Mouse (Mus musculus) thymus, adult 2 months (tissue): ENCODE data around the gene Vmn2r5. TPM values are rescaled to one million over a fixed set of nuclear protein-coding genes. Genes with fewer than 3 reads are reported as not detected.
"Not testable (repeated sequence)": the region's sequence is repeated elsewhere in the genome, so short reads cannot be mapped to it uniquely, and the experiment has no call there.

Source experiments
- DNase-seq: peaks from one replicate; pipeline ENCODE4 v3.0.0; 2021
- H3K27ac ChIP-seq: fragments of 200-500 bp; 2 replicates; pipeline ENCODE4 v1.5.1; 2012; ENCODE audit warnings: low read length, control low read depth; ENCODE audit not compliant: control insufficient read depth, insufficient read depth
- H3K27me3 ChIP-seq: fragments of 200-500 bp; 2 replicates; pipeline ENCODE4 v1.6.1; 2012; ENCODE audit warnings: mild to moderate bottlenecking, low read length, moderate library complexity, mixed read lengths; ENCODE audit not compliant: control insufficient read depth, insufficient read depth
- H3K36me3 ChIP-seq: fragments of 200-500 bp; 2 replicates; pipeline ENCODE4 v1.6.1; 2012; ENCODE audit warnings: mild to moderate bottlenecking, low read length, moderate library complexity; ENCODE audit not compliant: control insufficient read depth, insufficient read depth
- H3K4me1 ChIP-seq: fragments of 200-500 bp; replicated peaks from 2 replicates; pipeline ENCODE4 v1.6.1; 2012; ENCODE audit warnings: low read length; ENCODE audit not compliant: control insufficient read depth, insufficient read depth
- H3K4me3 ChIP-seq: fragments of 200-500 bp; 2 replicates; pipeline ENCODE4 v1.5.1; 2012; ENCODE audit warnings: mild to moderate bottlenecking, low read length, control low read depth, moderate library complexity; ENCODE audit not compliant: control insufficient read depth, insufficient read depth
- WGBS: fragments of 180-500 bp; shearing (Covaris S2); methylation state at CpG from one replicate; pipeline ENCODE4 v1.1.7; 2018; 5-methylcytosine and 5-hydroxymethylcytosine counted together
- polyA plus RNA-seq: library from polyadenylated mRNA; depleted of rRNA; stranded (reverse); fragments of >200 nt; gene quantifications from 2 replicates; pipeline ENCODE4 v1.2.3, GENCODE M21; 2012; rRNA removed

Gene Vmn2r5
- polyA plus RNA-seq, result not detected in 2 replicates

DNA sequence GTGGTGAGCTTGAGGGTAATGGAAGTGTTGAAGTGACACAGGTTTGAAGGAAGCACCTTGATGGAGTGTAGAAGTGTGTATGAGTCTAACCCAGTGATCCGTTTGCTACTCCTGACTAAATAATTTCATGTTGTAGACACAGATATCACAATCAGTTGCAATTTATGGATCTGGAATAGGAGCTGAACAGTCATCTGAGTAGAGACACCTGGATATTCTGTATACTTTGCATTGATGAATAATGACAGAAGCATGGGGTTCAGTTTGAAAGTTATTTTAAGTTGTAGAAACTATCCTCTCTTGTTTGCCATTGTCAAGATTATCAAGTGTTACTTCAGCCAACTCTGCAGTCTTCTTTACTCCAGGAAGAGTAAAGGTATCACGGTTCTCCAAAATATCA lies at the start of gene Vmn2r5:
Gene Vmn2r5 (minus strand): TSS at position 101 of the 400 bp plus-strand sequence.
- DNase-seq, H3K27ac ChIP-seq, H3K36me3 ChIP-seq, H3K27me3 ChIP-seq, H3K4me1 ChIP-seq, H3K4me3 ChIP-seq: not testable (repeated sequence)
- 89% methylated on average over 1 of the region's 2 CpGs for WGBS

- H3K4me3 ChIP-seq, H3K27me3 ChIP-seq, DNase-seq, H3K27ac ChIP-seq, H3K36me3 ChIP-seq, H3K4me1 ChIP-seq: not testable (repeated sequence)
- 85% methylated on average over 1 of the region's 1 CpGs for WGBS
These were observed 13.9 kb upstream of the Vmn2r5 start for GRCm38 (mm10) chr3:64523585-64523984.

Other genes with a start within 250 kb of the Vmn2r5 start
- not detected in 2 replicates for gene Vmn2r3, start 220.1 kb downstream of the Vmn2r5 start, polyA plus RNA-seq
- gene Vmn2r4, start 94.5 kb downstream of the Vmn2r5 start, polyA plus RNA-seq, result not detected in 2 replicates
- gene Vmn2r6, start 56.0 kb upstream of the Vmn2r5 start, polyA plus RNA-seq, result not detected in 2 replicates